Mouse (Mus musculus) brain, embryonic 18.5 days (tissue): ENCODE results near the gene Tap2.
A peak's percentile ranks its signal among the peaks of the same experiment; 100 is the strongest.

Experiments used
- DNase-seq: peaks from one replicate; pipeline ENCODE4 v3.0.0-alpha.2; 2012; ENCODE audit warnings: low read depth, low spot score

Tap2 gene

DNA sequence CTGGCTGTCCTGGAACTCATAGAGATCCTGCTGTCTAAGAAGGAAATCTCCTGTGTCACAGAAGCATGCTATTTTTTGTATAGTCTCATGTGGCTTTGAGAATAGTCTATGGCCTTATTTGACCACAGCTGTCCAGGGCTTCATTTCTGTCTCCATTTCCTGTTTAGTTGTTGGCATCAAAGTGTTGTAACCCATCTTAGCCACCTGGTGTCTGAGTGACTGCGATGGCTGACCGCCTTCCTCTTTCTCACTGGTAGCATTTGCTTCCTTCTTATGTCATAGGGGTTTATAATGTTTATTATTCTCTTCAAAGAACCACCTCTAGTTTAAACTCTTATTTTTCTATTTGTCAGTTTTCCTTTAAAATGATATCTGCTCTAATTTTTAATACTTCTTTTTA lies 45.4 kb downstream of the Tap2 start:
- DNase-seq: no peak

DNA sequence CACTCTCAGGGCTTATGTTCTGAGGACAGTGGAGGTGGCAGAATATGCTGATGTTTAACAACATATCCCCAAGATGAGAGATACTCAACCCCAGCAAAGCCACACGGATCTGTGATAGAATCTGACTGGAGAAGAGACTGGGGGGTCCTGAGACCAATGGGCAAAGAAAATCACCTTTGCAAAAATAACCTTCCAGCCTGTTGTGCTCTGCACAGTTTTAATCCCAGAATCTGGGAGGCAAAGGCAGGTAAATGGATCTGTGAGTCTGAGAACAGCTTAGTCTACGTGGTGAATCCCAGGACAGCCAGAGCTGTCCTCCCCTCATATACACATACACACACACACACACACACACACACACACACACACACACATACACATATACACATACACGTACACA lies 46.0 kb downstream of the Tap2 start:
- no peak for DNase-seq

GRCm38 (mm10) chr17:34249878-34250277 lies 46.6 kb downstream of the Tap2 start:
- DNase-seq: no peak

- DNase-seq: no peak
These were observed 48.3 kb downstream of the Tap2 start for GRCm38 (mm10) chr17:34251666-34252065.

GRCm38 (mm10) chr17:34256501-34256900 lies 53.2 kb downstream of the Tap2 start:
- DNase-seq: no peak

GRCm38 (mm10) chr17:34257594-34258375 lies 54.5 kb downstream of the Tap2 start, which contains the start of gene H2-Ab1:
Gene H2-Ab1 (plus strand): TSS chr17:34257689.
- no peak for DNase-seq

DNA sequence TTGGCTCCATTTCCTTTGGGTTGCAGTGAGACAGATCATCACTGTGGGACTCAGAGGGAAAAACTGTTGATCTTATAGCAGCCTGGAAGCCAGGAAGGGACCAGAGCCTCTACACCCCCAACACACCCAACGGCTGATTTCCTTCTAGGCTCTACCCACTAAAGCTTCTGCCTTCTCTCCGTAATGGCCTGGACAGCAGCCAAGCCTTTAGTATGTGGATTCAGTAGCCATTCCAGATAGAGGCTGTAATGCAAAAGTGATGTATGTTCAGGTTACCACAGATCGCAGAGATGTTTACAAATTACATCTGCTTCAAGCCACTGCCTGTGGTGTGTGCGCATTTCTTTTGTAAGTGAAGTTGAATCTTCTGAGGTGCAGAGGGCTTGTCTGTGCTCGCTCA lies 57.2 kb downstream of the Tap2 start:
- no peak for DNase-seq

- DNase-seq: no peak
These were observed 58.2 kb downstream of the Tap2 start for GRCm38 (mm10) chr17:34261502-34261901.

- DNase-seq: peak; percentile 68
These were observed 59.7 kb downstream of the Tap2 start for GRCm38 (mm10) chr17:34263068-34263467.

GRCm38 (mm10) chr17:34263811-34264371 lies 60.6 kb downstream of the Tap2 start:
- DNase-seq: no peak

- DNase-seq: no peak
These were observed 61.4 kb downstream of the Tap2 start for GRCm38 (mm10) chr17:34264452-34265351.
